Mouse (Mus musculus) mesoderm, embryonic 11.5 days (tissue): ENCODE measurements around the gene Abhd14b.
"Not testable (repeated sequence)": the region's sequence is repeated elsewhere in the genome, so short reads cannot be mapped to it uniquely, and the experiment has no call there.

Source experiments
- DNase-seq: peaks from one replicate; pipeline ENCODE4 v3.0.0-alpha.2; 2012; ENCODE audit warnings: low read depth, low spot score

Abhd14b gene

GRCm38 (mm10) chr9:106476002-106476923 is 29.0 kb downstream of the Abhd14b start:
- no peak for DNase-seq

- peak; percentile 100 for DNase-seq
These were observed 29.7 kb downstream of the Abhd14b start, which contains the start of gene Parp3 for GRCm38 (mm10) chr9:106476924-106477484. TSS of gene Parp3 (minus strand) at chr9:106476949.

GRCm38 (mm10) chr9:106477649-106478048 is 30.4 kb downstream of the Abhd14b start:
- DNase-seq: no peak

- no peak for DNase-seq
These were observed 30.8 kb downstream of the Abhd14b start for GRCm38 (mm10) chr9:106478101-106478500.

GRCm38 (mm10) chr9:106480541-106480940 is 33.3 kb downstream of the Abhd14b start:
- DNase-seq: no peak

- DNase-seq: no peak
These were observed 33.8 kb downstream of the Abhd14b start for GRCm38 (mm10) chr9:106481075-106481474.

- DNase-seq: no peak
These were observed 34.4 kb downstream of the Abhd14b start for GRCm38 (mm10) chr9:106481676-106482075.

- no peak for DNase-seq
These were observed 35.4 kb downstream of the Abhd14b start for GRCm38 (mm10) chr9:106482578-106483115.

GRCm38 (mm10) chr9:106483136-106483535 is 35.9 kb downstream of the Abhd14b start:
- DNase-seq: no peak

- DNase-seq: no peak
These were observed 36.3 kb downstream of the Abhd14b start for GRCm38 (mm10) chr9:106483606-106484005.

- DNase-seq: no peak
These were observed 37.8 kb downstream of the Abhd14b start for GRCm38 (mm10) chr9:106485076-106485475.

GRCm38 (mm10) chr9:106487602-106488001 is 40.3 kb downstream of the Abhd14b start:
- not testable (repeated sequence) for DNase-seq

- no peak for DNase-seq
These were observed 52.4 kb downstream of the Abhd14b start, which contains the start of gene Iqcf1 for GRCm38 (mm10) chr9:106499667-106500066. TSS of gene Iqcf1 (plus strand) at chr9:106499967.

- DNase-seq: no peak
These were observed 54.6 kb downstream of the Abhd14b start for GRCm38 (mm10) chr9:106501846-106502245.
